Mouse (Mus musculus) cerebellum, adult (tissue): ENCODE measurements around the gene Inpp4b.

Experiments
- ATAC-seq: cut with Nextera tagmentation; 2 replicates; pipeline ENCODE4 v1.9.2; 2017; ENCODE audit warnings: mild to moderate bottlenecking, moderate library complexity, mixed read lengths; ENCODE audit not compliant: insufficient number of reproducible peaks, low FRiP score, low TSS enrichment

Gene Inpp4b

GRCm38 (mm10) chr8:81342236-81342998 is at the start of gene Inpp4b:
Inpp4b (plus strand) TSS chr8:81342556.
- ATAC-seq = peak; percentile 73

GRCm38 (mm10) chr8:81335250-81335649 is 7.1 kb upstream of the Inpp4b start:
- no peak for ATAC-seq

- ATAC-seq = 0 out of 2 replicates have a peak, but pooled peaks have one; percentile 3
These were observed 1.2 kb upstream of the Inpp4b start for GRCm38 (mm10) chr8:81341191-81341590.

- ATAC-seq = peak; percentile 79
These were observed 643 bp upstream of the Inpp4b start for GRCm38 (mm10) chr8:81341591-81342235.

- ATAC-seq = 0 out of 2 replicates have a peak, but pooled peaks have one; percentile 4
These were observed 595 bp downstream of the Inpp4b start for GRCm38 (mm10) chr8:81342999-81343302.

GRCm38 (mm10) chr8:81345170-81345697 is 2.9 kb downstream of the Inpp4b start:
- ATAC-seq = no peak

- ATAC-seq = no peak
These were observed 7.1 kb downstream of the Inpp4b start for GRCm38 (mm10) chr8:81349452-81349851.

- ATAC-seq = no peak
These were observed 11.1 kb downstream of the Inpp4b start for GRCm38 (mm10) chr8:81353460-81353859.

- ATAC-seq = no peak
These were observed 15.8 kb downstream of the Inpp4b start for GRCm38 (mm10) chr8:81358108-81358507.

GRCm38 (mm10) chr8:81360518-81360917 is 18.2 kb downstream of the Inpp4b start:
- peak; percentile 78 for ATAC-seq

- ATAC-seq = 0 out of 2 replicates have a peak, but pooled peaks have one; percentile 53
These were observed 18.8 kb downstream of the Inpp4b start for GRCm38 (mm10) chr8:81361162-81361561.

- ATAC-seq = no peak
These were observed 28.3 kb downstream of the Inpp4b start for GRCm38 (mm10) chr8:81370607-81371006.

GRCm38 (mm10) chr8:81371844-81372243 is 29.5 kb downstream of the Inpp4b start:
- no peak for ATAC-seq

- no peak for ATAC-seq
These were observed 32.6 kb downstream of the Inpp4b start for GRCm38 (mm10) chr8:81374877-81375475.

GRCm38 (mm10) chr8:81388953-81389352 is 46.6 kb downstream of the Inpp4b start:
- no peak for ATAC-seq

- peak; percentile 36; the same call in 1 of the 2 replicates for ATAC-seq
These were observed 56.7 kb downstream of the Inpp4b start for GRCm38 (mm10) chr8:81399071-81399470.

GRCm38 (mm10) chr8:81399501-81399900 is 57.1 kb downstream of the Inpp4b start:
- no peak for ATAC-seq

GRCm38 (mm10) chr8:81412707-81413106 is 70.4 kb downstream of the Inpp4b start:
- ATAC-seq = no peak

- no peak for ATAC-seq
These were observed 101.6 kb downstream of the Inpp4b start for GRCm38 (mm10) chr8:81443957-81444356.

GRCm38 (mm10) chr8:81449798-81450197 is 107.4 kb downstream of the Inpp4b start:
- no peak for ATAC-seq

- ATAC-seq = peak; percentile 20; the same call in 1 of the 2 replicates
These were observed 109.7 kb downstream of the Inpp4b start for GRCm38 (mm10) chr8:81452082-81452481.
